Mouse (Mus musculus) adipocyte (in vitro differentiated cells): Measurements from ENCODE around the gene Polr3g.
"Not testable (repeated sequence)": the region's sequence is repeated elsewhere in the genome, so short reads cannot be mapped to it uniquely, and the experiment has no call there.

Experiments
- DNase-seq: peaks from one replicate; pipeline ENCODE4 v3.0.0-alpha.2; 2016; ENCODE audit warnings: low spot score

The Polr3g gene

DNA sequence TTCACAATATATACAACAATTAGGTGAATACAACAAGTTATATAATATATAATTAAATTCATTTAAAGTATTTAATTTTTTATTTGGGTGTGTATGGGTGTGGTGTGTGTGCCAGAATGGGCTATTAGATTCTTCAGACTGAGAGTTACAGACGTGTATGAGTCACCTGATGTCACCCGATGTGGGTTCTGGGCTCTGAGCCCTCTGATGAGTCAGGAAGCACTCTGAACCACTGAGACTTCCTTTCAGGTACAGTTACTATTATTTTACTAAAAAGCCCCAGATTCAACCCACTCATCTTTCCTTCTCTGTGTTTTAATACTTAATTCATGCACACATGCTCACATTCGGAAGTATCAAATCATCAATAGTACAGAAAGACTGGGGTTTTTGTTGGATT, 25.9 kb downstream of the Polr3g start:
- DNase-seq = no peak

GRCm38 (mm10) chr13:81684258-81684657, 26.6 kb downstream of the Polr3g start:
- peak; percentile 15 for DNase-seq

GRCm38 (mm10) chr13:81683107-81683506, 27.7 kb downstream of the Polr3g start:
- no peak for DNase-seq

GRCm38 (mm10) chr13:81675333-81675732, 35.5 kb downstream of the Polr3g start:
- no peak for DNase-seq

DNA sequence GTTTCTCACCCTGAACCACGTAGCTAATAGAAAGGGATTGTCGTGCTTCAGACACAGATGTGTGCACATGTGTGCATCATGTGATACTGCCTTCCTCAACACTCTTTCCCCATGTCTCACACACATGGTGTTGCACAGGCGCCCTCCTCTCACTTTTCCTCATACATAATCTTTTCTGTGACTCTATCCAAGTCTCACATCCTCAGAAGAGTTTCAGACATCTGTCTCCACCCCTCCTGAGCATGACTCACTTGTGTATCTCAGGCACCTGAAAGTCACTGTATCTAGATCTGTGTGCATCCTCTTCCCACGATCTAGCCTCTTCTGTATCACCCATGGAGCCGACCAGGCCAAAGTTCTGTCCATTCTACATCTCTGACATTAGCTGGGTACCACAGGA, 43.1 kb downstream of the Polr3g start:
- no peak for DNase-seq

DNA sequence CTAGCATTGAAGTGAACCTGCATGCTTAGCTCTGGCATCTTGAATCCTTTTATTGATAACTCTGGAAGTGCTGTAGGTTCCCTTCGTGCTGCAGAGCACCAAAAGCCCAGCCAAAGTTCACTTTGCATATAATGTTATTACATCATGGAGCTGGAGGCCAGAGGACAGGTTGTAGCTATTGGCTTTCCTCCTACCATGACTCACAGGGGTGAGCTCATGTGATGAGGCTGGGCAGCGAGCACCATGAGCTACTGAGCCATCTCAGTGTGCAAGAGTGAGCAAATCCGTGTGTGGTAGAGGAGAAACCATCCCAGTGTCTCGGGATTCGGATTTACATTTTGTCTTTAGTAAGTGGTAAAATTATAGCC, 46.5 kb downstream of the Polr3g start:
- peak; percentile 54 for DNase-seq

DNA sequence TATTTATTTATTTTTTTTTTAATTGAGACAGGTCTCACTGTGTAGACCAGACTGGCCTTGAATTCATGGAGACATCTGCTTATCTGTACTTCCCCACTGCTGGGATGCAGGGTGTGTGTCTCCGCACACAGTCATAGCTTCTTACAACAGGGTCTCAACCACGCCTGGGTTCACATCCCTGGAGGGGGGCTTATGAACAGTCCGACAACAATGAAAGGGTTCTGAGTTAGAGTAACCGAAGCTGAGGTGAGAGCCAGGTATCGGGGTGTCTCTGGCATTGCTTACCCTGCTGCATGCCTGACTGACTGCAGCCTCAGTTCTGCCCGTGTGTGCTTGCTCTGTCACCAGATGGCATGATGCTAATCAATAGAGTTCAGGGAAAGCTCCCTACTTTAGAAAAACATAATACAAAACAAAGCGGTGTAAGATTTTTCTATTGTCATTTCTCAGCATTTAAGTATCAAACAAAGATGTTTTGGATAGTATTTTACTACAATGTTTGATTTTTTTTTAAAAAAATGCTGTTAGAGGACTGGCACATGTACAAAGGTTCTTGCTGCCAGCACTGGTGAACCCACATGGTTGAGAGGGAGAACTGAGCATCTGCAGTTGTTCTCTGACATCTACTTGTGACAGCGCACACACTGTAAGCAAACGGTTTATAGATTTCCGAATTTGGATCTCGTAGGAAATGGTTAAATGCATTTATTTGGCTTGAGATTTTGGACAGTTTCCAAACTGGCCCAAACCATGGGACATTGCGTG, 47.1 kb downstream of the Polr3g start:
- no peak for DNase-seq

DNA sequence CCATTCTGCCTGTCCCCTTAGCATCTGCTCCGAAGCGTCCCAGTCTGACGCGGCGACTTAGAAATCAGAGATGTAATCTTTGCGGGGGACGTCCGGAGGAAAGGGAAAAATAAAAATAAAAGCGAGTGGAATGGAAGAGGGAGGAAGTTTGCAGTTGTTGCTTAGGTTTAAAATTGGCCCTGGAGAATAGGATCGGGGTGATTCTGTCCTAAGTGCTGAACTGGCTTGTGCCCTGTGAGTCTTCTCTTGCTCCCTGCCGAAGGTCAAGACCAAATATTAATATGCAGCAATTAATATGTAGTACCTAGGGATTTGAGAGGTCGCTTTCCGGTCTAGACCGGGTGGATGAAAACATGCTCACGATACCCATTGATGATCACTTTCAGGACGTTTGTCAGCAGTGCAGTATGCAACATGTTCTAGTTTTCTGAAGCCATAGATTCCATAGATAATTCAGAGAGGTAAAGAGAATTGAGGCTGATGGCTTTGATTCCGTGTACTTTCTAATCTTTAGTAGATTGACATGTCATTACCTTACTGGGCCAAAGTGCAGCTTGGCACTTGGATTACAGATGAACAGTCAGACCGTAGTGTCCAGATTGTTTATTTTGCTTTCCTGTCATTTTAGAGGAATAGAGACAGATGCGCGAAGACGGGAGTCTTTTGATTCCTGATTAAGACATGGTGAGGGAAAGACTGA, 52.6 kb downstream of the Polr3g start:
- peak; percentile 50 for DNase-seq

GRCm38 (mm10) chr13:81657351-81658052, 53.3 kb downstream of the Polr3g start, which contains the start of gene Lysmd3:
Lysmd3 (plus strand) TSS chr13:81657663.
- DNase-seq = peak; percentile 86

DNA sequence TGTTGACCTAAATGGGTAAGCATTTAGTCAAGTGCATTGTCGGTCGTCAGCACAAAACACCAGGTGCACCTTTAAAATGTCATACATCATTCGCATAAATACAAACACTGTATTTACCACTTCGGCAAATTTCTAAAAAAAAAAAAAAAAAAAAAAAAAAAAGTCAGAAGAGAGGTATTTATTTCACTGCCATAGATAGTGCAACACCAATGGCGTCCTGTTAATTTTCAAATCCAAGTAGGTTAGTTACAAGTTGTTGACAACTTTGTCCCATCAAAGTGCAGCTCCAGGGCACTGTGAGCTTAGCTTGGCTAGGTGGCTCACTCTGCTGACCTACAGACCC, 53.8 kb downstream of the Polr3g start:
- DNase-seq = no peak

- DNase-seq = no peak
These were observed 54.5 kb downstream of the Polr3g start for GRCm38 (mm10) chr13:81656091-81656850.

GRCm38 (mm10) chr13:81650382-81650781, 60.4 kb downstream of the Polr3g start:
- DNase-seq = not testable (repeated sequence)

GRCm38 (mm10) chr13:81646348-81646747, 64.5 kb downstream of the Polr3g start:
- no peak for DNase-seq

DNA sequence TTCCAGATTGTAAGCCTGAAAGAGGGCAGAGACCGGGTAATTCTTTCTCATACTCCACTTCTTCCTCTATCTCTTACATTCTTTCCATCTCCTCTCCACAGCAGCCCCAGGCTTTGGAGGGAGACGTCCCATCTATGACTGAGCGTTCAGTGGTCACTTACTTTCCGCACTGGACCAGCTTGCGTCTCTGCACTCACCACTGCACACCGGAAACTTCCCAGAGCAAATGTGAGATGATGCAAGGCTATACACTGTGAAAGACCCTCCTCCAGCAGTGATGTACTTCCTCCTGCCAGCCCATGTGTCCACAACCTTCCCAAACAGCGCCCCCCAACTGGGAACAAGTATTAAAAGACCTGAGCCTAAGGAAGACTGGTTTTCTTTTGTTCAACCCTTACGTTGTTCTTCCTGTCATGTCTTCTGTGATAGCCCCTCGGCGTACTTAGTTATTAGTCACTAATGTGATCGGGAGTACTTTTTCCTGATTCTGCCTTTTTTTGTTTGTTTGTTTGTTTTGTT, 66.7 kb downstream of the Polr3g start:
- DNase-seq = no peak

DNA sequence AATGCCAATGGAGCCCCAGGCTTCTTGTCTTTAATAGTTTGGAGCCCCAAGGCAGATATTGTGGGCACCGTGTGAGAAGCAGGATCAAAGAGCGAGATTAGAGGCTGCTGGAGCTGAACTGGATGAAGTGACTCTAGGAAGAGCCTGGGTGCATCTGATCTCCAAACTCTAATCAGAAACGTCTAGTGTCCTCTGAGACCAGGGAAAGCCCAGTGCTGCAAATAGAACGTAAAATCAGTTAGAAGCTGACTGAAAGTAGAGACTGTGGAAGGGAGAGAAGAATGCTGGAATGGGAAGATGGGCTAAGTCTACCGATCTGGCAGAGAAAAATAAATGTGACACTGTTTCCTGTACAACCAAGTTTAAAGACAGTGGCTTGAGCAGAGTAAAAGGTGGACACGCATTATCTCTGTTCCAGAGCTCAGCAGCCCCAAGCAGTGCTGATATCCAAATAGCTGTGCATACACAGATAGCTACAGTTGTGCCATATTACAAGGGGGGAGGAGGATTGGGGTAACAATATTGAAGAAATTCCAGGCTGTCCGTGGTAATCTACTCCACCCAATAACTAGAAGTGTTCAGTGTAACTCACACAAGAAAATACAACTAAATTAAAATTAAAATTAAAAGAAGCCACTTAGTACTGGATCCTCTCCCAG, 68.2 kb downstream of the Polr3g start:
- DNase-seq = no peak

DNA sequence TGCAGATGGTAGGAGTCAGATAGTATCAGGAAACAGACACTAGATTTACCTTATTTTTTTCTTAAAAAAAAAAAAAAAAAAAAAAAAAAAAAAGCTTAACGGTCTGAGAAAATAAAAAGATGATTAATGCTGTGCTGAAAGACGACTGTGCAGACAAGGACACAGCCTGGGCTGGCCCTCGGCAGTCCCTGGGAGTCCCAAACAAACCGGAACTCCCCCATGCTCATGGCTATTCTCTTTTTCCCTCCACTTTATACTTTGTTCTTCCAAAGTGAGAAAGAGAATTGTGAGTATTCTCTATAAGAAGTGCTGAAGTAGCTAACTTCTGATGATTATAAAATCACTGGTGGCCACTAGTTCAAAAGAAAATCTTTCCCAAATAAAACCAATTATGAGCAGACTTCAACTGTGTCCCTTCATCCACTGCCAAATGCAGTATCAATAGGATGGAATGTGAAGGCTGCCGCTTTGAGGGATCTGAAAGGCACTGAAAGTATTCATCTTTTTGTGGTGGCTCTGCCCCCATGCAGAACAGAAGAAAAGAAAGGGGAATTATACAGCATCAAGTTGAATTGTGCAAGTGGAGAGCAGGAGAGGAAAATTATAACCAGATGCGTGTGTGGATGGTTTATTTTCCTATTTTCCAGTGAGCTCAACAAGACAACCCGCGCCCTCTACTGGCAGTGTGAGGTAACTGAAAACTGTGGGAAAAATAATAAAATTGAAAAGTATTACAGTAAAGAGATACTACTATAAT, 69.3 kb downstream of the Polr3g start:
- peak; percentile 76 for DNase-seq

DNA sequence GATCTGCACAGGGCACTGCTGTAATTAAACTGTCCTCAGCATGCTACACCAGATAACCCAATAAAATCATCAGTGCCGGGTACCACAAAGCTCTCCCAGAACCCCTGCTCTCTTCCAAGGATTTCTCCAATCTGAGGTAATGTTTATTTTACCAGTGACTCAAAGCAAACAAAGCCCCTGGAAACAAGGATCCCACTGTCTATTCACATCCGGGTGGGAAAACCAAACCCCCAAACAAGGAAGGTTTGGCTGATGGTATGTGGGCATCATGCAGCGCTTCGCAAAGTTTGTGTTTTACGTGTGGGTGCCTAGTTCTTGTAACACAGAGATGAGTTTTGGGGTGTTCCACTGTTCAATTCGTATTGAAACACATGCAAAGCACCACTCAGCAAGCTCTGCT, 69.9 kb downstream of the Polr3g start:
- no peak for DNase-seq

- DNase-seq = no peak
These were observed 71.2 kb downstream of the Polr3g start for GRCm38 (mm10) chr13:81639624-81640023.

GRCm38 (mm10) chr13:81632720-81633415, 77.9 kb downstream of the Polr3g start, which contains the start of gene Adgrv1:
Adgrv1 (minus strand) TSS chr13:81633154.
- no peak for DNase-seq

GRCm38 (mm10) chr13:81630566-81630965, 80.2 kb downstream of the Polr3g start:
- DNase-seq = no peak
